Mouse (Mus musculus): ENCODE data around the gene Tmeff1.

Tmeff1 gene

DNA sequence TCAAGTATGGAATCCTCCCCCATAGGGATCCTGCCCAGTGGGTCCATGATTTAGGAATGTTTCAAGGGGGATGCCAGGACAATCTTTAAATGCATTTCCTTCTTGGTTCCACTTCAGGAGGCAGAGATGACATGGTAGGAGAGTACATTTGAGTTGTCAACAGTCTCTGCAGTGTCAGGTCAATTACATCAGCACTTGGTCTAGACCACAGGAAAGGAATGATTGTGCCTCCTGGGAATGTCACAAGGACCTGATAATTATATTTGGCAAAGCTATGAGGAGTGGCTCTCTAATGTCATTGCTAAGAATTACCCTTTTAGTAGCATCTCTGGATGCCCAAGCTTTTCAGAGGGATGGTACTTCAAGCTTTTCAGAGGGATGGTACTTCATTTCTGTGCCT, 20.0 kb upstream of the Tmeff1 start:
- DNase-seq (ENCODE audit: low spot score in 2 of 2) = no peak

DNA sequence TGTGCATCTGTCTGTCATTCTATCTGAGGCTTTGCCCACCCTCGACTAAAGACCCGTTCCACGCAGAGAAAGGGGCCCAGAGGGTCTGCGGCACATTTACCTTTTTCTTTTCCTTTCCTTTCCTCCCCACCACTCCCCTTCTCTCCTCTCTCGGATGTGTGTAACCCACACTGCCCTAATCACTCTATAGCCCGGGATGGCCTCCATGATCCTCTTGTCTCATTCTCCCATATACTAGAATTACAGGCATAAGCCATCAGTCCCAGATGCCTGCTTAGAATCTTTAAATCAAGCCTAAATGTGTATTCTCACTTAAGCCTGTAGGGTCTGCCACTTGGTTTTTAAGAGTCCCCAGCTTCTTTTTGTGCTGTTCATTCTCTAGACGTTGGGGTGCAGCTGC, 8.6 kb upstream of the Tmeff1 start:
- no peak for DNase-seq (ENCODE audit: low spot score in 2 of 2)

DNA sequence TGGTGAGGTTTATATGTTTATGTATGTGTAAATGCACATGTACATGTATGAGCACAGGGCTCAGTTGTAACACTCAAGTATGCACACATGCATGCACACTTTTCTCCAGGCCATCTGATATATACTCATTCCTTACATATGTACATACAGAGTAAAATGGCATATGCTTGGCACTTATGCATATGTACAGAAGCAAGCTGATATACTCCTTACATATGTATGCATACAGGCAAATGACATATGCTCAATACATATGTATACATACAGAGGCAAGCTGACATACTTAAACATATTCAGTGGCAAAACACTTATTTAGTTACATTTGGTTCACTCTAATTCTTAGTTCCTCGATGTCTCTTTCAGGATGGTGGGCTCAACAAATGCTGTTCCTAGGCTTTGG, 7.1 kb upstream of the Tmeff1 start:
- no peak for DNase-seq (ENCODE audit: low spot score in 2 of 2)

DNA sequence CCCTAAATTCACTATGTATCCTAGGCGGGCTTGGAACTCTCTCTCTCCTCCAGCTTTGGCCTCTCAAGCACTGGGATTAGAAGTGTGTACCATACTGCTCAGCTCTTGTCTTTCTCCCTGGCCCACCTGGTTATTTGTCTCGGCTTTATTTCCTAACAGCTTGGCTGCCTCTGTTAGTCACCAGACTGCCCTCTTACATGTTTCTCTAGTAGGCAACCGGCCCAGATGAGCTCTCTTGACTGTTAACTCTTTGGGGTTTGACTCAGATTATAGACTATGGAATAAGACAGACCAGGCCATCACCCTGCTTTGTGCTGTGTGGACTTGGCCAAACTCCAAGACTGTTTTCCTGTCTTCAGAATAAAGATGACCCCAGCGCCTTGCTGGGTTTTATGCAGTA, 6.6 kb upstream of the Tmeff1 start:
- no peak for DNase-seq (ENCODE audit: low spot score in 2 of 2)

DNA sequence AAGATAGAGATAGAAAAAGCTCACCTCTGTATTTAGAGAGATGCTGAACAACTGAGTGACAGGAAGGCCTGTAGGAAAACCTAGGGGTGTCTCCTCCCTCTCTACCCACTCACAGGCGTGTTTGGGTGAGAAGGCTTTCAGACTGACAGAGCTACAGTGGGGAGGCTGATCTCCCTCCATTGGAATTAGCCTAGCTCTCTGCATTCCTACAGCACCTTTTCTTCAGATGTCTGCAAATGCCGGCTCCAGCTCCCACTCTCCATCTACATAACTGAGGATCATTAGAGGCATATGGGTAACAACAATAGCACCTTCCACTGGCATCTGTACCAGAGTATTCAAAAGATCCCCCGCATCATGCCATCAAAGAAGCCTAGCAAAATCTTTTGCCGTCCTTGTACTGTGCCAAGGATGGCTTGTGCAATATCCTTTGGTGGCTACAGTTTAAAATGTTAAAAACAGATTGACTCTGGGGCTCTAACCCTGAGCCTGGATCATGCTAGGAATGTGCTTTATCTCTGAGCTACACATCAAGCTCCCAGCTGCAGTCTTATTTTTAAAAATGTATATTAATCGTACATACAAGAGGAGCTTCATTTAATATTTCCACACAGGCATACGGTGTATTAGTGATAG, 5.4 kb upstream of the Tmeff1 start:
- no peak for DNase-seq (ENCODE audit: low spot score in 2 of 2)

- no peak for DNase-seq (ENCODE audit: low spot score in 2 of 2)
Measured at GRCm38 (mm10) chr4:48581201-48581600, 3.8 kb upstream of the Tmeff1 start.

DNA sequence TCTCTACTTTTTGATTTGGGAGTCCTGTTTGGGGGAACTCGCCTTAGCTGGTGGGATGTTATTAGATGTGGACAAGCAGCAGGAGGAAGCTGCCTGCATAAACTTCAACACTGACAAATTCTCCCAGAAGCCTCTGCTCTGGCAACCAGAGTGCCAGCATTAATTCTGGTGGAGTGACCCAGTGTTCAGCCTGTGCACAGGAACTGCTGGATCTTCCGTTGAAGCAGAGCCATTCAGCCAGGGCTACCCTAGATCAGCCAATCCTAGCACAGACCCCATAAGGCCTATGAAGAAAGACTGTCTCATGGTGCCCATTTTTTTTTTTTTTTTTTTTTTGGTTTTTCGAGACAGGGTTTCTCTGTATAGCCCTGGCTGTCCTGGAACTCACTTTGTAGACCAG, 3.0 kb upstream of the Tmeff1 start:
- DNase-seq (ENCODE audit: low spot score in 2 of 2) = no peak

DNA sequence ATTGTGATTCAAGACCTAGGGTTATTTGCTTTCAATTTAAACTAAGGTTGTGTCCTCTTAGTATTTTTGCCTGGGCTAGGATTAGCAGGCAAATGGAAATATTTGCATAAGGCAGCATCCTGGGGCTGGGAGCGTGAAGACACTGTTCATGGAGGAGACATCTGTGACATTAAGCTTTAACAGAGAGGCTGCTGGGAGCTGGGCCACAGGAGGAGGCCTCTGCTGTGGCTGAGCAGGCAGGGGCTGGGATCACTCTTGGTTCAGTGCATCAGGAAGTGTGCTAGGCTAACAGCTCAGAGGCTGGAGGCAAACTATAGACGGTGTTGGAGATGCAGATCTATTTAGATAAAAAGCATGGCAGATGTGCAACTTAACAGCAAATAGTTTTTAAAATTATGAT, 2.0 kb upstream of the Tmeff1 start:
- DNase-seq (ENCODE audit: low spot score in 2 of 2) = no peak

GRCm38 (mm10) chr4:48585241-48586098, 496 bp downstream of the Tmeff1 start:
- DNase-seq (ENCODE audit: low spot score in 2 of 2) = peak in 1 of 2 experiments; percentile 32

- DNase-seq (ENCODE audit: low spot score in 2 of 2) = peak in 1 of 2 experiments; percentile 17
Measured at GRCm38 (mm10) chr4:48586099-48586821, 1.3 kb downstream of the Tmeff1 start.

DNA sequence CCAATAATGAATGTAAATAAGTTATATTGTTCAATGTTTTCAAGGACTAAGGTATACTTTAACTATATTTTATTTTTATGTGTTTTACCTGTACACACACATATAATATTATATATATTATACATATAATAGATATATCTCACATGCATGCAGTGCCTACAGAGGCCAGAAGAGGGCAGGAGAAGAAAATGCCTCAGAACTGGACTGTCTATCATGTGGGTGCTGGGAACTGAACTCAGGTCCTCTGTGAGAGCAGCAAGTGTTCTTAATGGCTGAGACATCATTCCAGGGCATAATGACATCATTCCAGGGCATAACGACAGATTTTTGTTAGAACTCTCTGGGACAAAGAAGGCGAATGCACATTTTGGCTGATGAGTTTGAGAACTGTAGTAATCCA, 2.6 kb downstream of the Tmeff1 start:
- DNase-seq (ENCODE audit: low spot score in 2 of 2) = no peak

GRCm38 (mm10) chr4:48588576-48588975, 3.6 kb downstream of the Tmeff1 start:
- no peak for DNase-seq (ENCODE audit: low spot score in 2 of 2)

- DNase-seq (ENCODE audit: low spot score in 2 of 2) = no peak
Measured at GRCm38 (mm10) chr4:48590862-48591261, 5.9 kb downstream of the Tmeff1 start.

- DNase-seq (ENCODE audit: low spot score in 2 of 2) = no peak
Measured at GRCm38 (mm10) chr4:48591390-48591789, 6.4 kb downstream of the Tmeff1 start.

DNA sequence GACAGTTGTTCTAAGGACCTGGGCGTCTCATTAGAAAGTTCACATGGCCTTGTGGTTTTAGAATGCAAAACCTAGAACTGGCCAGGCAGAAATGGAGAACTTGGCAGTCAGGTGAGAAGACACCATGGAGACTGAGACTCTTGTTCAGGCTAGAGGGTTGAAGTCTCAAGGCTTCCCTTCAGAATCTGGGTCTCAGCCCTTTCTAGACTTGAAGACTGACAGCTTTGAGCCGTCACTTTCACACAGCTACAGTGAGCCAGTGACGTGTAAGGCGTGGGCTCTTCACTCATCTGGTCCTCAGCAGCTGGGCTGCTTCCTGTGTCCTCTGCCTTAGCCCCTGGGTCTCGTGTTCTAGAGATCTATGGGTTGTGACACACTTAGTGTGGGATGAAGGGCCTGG, 7.4 kb downstream of the Tmeff1 start:
- DNase-seq (ENCODE audit: low spot score in 2 of 2) = no peak

DNA sequence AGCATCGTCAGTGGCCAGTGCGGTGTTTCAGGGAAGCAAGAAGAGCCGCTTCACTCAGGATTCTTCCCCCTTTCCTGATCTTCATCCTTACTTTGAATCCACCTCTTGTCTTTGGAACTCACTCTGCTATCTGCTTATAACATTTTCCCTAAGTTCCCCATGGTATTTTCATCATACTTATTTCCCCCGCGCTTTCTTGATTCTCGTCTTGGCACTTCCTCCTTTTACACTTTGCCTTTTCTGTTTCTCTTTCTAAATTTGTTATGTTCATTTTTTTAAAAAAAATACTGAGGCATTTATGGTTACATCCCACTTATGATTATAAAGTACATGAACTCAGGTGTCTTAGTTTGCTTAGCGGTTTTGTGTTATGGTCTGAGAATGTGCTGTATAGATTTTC, 7.9 kb downstream of the Tmeff1 start:
- no peak for DNase-seq (ENCODE audit: low spot score in 2 of 2)

- DNase-seq (ENCODE audit: low spot score in 2 of 2) = no peak
Measured at GRCm38 (mm10) chr4:48596111-48596510, 11.1 kb downstream of the Tmeff1 start.

- DNase-seq (ENCODE audit: low spot score in 2 of 2) = no peak
Measured at GRCm38 (mm10) chr4:48605650-48606049, 20.7 kb downstream of the Tmeff1 start.

DNA sequence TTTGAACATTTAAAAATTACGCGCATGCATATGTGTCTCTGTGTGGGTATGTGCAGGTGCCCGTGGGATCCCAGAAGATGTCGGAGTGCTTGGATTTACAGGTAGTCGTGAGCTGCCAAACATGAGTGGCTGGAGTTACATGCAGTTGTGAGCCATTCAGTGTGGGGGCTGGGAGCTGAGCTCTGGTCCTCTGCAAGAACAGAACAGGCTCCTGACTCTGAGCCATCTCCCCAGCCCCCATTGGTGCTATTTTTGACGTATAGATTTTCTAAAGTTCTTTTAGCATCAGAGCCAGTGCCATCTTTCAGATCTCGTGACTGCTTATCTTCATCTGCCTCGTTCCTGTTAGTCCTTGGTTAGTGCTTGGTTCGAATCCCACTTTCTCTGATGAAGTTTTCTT, 24.5 kb downstream of the Tmeff1 start:
- DNase-seq (ENCODE audit: low spot score in 2 of 2) = peak in 1 of 2 experiments; percentile 50

DNA sequence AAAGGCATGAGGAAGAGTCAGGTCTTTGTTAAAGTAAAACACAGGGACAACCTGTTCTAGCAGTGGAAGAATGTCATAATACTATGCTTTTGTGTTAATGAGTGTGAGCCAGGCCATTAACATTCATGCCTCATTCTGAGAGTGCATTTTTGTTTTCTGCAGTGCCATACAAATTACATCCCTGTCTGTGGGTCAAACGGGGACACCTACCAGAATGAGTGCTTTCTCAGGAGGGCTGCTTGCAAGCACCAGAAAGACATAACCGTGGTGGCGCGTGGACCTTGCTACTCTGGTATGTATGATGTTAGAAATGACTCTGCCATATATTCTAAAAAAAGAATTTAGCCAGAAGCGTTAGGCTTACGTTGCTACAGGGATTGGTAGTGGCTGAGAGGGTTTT, 25.3 kb downstream of the Tmeff1 start:
- DNase-seq (ENCODE audit: low spot score in 2 of 2) = no peak

DNA sequence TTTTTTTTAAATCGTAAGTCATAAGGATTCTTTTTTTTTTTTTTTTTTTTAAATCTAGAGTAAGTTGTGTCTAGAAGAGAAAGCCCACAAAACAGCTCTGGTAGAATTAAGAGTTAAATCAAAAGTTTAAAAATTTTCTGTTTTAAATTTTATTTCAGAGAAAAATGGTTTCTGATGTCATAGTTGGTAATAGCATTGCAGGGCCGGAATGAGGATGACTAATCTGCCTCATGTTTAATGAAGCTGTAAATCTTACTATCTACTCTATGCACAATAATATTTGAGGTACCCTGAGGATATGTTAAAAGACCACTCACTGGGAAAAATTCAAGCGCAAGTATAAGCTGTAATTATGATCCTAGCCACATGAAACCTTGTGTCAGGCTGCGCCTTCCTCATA, 30.5 kb downstream of the Tmeff1 start:
- no peak for DNase-seq (ENCODE audit: low spot score in 2 of 2)

GRCm38 (mm10) chr4:48617201-48617600, 32.2 kb downstream of the Tmeff1 start:
- DNase-seq (ENCODE audit: low spot score in 2 of 2) = no peak

DNA sequence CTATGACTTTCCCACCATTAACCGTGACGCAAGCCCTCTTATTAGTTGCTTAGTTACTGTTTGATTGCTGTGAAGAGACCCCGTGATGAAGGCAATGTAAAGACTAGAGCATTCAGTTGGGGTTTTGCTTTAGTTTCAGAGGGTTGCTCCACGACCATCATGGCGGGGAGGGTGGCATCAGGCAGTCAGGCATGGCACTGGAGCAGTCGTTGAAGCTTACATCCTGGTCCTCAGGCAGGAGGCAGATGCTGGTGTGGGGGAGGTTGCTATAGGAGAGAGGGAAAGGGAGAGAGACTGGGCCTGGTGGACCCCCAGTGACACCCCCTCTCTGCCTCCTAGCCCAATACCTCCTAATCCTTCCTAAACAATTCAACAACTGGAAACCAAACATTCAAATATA, 35.1 kb downstream of the Tmeff1 start:
- no peak for DNase-seq (ENCODE audit: low spot score in 2 of 2)

All from left cerebral cortex, adult 9 months (tissue).